Mouse (Mus musculus): ENCODE results near the gene Mapt.
"Not testable (repeated sequence)": the region's sequence is repeated elsewhere in the genome, so short reads cannot be mapped to it uniquely, and the experiment has no call there.

Mapt gene

DNA sequence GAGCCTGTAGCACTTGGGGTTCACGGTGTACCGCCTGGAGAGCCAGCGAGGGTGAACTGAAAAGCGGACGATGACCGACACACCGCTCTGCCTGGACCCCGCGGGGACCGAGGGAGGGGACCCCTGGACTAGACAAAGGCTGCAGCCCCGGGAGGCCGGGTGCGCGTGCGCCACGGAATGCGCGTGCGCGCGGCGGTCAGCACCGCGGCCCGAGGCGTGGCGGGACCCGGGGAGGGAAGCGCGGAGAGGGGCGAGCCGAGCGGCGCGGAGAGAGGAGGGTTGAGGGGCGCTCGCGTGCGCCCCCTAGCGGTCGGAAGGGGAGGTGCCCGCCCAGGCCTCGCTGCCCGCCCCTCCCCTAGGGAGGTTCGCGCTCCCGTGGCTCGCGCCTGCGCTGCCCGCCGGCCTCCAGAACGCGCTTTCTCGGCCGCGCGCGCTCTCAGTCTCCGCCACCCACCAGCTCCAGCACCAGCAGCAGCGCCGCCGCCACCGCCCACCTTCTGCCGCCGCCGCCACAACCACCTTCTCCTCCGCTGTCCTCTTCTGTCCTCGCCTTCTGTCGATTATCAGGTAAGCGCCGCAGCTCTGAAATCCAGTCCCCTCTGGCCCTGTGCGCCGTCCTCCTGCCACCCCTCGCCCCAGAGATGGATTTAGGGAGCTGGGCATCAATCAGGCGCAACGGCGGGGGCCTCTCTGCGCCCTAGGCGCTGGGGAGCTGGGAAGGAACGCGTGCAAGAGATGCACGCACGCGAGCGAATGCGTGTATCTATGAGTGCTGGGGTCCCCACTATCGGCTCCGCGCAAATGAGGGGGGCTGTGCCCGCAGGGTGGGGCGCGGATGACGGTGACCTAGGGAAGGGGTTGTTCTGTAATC lies at the start of gene Mapt:
Gene Mapt (plus strand): TSS at position 350 of the 871 bp plus-strand sequence.
- DNase-seq, result peak; percentile 91

DNA sequence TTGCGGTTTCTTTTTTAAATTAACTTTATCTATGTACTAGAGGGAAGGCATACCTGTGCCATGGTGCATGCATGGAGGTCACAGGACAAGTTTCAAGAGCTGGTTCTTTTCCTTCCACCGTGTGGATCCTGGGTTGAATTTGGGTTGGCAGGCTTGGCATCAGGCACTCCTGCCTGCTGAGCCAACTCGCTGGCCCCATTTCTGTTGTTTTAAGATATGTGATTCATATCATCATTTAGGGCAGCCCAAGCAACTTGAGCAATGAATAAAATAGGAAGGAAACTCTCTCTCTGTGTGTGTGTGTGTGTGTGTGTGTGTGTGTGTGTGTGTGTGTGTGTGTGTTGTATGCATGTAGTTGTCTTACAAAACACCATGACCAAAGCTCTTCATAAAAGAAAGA lies 49.0 kb upstream of the Mapt start:
- DNase-seq, result no peak

DNA sequence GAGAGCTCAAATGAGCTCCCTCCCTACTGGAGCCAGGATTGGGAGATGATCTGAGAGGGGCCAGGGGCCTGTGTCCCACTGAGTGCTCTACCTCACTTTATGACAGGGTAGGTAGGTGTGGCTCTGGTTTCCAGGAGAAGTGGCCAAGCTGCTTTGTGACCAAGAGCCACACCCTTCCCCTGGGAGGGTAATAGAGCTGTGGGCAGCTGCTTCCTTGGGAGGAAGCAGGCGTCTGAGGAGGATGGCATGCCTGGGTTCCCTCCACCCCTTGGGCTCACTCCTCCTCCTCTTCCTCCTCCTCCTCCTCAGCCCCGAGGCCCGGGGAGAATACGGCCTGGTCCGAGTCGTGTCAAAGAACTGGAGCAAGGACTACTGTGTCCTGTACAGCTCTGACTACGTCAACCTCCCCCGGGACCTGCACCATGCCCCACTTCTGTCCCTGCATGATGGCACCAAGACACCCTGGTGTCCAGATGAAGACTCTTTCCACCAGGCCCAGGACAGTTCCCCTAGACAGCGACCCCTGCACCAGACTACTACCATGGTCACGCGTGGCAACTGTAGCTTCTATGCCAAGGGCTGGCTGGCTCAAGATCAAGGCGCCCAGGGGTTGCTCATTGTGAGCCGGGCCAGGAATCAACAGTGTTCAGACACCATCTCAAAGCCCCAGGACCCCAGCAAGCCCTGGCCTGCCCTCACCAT lies 44.9 kb upstream of the Mapt start, which contains the start of gene Sppl2c:
Gene Sppl2c (plus strand): TSS at position 193 of the 702 bp plus-strand sequence.
- DNase-seq, result no peak

DNA sequence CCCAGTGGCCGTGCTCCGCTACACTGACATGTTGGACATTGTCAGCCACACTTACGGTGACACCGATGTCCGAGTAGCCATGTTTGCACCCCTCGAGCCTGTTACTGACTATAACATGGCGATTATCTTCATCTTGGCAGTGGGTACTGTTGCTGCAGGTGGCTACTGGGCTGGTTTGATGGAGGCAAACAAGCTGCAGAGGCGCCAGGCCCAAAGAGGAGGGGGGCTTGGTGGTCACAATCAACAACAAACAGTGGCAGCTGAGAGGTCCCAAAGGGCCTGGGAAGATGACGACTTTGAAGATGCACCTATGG lies 44.4 kb upstream of the Mapt start:
- no peak for DNase-seq

DNA sequence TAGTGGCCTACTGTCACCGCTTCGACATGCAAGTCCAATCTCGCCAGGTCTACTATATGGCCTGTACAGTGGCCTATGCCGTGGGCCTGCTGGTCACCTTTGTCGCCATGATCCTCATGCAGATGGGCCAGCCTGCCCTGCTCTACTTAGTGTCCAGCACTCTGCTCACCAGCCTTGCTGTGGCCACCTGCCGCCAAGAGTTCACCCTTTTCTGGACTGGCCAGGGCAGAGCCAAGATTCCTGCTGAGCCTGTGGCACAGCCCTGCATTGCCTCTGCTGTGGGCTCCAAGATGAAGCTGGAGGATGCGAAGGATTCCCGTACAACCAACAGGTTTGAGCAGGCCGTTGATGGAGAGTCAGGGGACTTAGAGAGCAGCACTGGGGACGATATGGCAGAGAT lies 43.4 kb upstream of the Mapt start:
- no peak for DNase-seq

DNA sequence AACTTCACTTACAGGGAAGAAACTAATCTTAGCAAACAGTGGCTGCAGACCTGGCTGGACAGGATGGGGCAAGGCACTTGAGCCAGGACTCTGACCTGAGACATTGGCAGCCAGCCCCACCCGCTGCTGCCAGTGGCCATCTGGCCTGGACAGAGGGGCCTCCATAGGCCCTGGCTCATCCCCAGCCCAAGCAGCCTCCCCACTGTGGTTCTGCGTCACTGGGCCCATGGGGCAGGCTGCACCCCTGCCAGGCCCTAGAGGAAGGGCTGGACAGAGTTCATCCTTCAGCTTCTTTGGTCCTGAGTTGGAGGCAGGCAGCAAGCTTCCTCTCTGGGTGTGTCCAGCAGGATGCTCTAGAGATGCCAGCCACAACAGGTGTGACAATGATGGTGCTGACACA lies 41.2 kb upstream of the Mapt start:
- DNase-seq, result no peak

DNA sequence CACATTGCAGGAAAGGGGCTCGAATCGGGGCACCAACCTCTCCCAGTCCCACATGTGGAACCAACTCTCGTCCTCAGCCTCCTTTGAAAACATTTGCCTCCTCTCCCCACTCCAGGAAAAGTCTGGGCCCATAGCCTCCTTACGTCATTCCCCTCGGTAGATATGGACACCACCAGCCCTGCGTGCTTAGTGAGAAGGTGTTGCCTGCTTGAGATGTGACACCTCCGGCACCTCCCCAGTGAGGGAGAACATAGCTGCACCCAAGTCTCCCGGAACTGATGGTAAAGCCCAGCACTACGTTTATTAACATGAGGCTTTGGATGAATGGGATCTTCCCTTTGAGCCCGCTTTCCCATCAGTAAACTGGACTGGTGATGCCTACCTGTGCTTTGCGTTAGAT lies 35.8 kb upstream of the Mapt start:
- no peak for DNase-seq

DNA sequence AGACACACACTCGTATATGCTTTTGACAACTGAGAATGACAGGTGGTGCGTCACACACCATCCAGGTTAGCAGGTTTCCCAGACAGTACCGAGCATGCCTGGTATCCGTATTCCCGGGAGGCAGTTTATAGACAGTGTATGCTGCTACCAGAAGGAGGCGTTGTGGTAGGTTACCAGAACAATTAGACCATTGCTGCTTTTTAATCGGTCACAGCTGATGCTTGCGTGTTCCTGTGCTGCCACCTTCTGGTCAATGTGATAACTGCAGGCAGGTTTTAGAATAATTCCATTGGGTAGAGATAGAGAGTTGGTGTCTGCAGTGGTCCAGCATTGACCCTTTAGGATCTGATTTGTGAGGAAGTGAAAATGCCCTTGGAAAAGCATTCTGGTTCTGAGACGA lies 35.4 kb upstream of the Mapt start:
- peak; percentile 93 for DNase-seq

DNA sequence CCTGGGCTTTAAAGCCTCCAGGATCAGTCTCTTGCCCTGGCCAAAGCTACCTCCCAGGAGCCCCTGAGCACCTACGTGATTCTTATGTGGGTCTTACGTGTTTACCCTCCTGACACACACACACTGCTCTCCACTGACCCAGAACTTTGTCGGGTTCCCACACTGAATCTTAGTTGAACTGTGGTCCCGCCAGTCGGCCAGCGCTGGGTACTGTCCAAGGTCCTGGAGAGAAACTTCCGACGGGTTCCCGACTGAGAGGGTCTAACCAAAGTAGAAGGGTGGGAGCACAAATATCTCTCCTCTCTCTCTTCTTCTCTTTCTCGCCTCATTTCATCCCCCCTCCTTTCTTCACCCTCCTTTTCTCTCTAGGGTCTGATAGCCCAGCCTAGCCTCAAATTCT lies 33.3 kb upstream of the Mapt start:
- DNase-seq, result no peak

DNA sequence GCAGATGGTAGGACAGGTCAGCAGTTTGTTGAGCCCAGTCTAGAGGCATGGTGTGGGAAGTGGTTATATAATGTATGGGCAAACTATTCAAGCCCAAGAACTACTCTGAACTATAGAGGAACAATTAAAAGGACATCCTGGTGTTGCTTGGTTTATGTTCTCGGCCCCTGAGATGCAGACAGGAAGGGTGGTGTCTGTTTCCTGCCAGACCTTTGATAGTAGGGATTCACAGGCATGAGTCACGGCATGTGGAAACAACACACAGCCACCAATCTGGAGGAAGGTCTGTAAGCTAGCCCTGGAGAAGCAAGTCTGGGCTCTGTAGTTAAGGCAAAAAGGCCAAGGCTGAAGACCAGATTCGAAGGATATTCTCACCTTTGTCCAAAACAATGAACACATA lies 27.9 kb upstream of the Mapt start:
- no peak for DNase-seq

DNA sequence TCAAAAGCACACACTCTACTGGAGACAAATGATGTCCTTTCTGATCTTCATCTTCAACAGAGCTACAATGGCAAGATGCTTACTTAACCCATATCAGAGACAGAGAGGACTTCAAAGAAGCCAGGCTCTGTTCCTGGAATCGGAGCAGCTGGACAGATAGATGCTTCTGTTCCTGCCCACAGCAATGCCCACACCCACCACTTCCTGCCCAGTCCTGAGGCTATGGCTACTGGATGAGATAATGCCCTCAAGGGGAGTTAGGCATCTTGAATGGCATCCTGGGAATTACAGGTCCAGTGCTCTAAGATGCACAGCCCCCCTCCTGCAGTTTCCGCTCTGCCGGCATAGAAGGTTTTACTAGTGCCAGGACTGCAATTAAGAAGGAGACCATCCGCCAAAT lies 24.6 kb upstream of the Mapt start:
- no peak for DNase-seq

DNA sequence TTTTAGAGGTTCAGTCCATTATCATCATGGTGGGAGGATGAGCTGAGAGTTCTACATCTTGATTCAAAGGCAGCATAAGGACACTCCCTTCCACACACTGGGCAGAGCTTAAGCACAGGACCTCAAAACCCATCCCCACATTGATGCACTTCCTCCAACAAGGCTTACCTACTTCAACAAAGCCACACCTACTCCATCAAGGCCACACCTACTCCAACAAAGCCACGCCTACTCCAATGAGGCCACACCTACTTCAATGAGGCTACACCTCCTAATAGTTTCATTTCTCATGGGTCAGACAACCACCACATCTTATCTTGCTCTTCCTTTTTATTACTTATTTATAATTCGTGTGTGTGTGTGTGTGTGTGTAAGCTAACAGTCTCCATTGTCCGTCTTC lies 22.1 kb upstream of the Mapt start:
- DNase-seq, result no peak

DNA sequence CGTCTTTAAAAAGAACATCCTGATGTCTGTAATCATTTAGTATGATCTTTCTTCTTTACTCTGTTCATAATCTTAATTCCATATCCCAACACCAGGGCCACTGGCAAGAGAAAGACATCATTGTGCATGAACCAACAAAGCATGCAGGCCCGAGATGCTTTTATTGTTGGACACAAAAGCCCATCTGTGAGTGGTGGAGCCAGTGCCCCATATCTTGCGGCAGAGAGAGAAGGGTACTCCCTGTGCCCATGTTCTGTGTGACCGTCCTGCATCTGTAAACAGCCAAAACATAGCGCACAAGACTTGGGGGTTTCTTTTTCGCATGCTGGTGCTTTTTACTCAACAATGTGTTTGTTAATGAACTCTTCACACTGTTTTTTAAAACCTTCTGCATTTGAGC lies 19.9 kb upstream of the Mapt start:
- DNase-seq, result no peak

DNA sequence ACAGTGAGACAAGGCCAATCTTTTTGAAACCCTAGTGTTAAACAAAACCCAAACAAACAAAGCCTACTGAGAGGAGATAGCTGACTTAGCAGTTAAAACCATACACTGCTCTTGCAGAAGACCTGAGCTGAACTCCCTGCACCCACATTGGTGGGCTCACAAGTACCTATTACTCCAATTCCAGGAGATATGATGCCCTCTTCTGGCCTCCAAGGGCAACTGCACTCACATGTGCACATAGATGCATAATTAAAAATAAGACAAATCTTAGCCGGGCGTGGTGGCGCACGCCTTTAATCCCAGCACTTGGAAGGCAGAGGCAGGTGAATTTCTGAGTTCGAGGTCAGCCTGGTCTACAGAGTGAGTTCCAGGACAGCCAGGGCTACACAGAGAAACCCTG lies 17.1 kb upstream of the Mapt start:
- not testable (repeated sequence) for DNase-seq

DNA sequence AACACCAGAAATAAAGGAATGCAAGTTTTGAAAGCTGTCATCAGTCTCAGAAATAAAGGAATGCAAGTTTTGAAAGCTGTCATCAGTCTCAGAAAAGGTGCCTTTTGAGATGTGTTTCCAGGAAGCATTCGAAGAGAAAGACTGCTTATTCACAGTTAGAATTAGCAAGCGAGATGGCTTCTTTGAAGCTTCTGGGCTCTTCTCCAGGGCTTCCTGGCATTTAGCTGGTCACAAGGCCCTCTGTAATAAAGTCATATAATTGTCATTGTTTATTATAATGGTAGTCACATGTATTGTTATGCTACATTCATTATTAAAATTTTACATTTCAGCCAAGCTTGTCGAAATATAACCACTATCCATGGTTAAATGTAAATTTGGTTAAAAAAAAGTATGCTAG lies 13.1 kb upstream of the Mapt start:
- no peak for DNase-seq

DNA sequence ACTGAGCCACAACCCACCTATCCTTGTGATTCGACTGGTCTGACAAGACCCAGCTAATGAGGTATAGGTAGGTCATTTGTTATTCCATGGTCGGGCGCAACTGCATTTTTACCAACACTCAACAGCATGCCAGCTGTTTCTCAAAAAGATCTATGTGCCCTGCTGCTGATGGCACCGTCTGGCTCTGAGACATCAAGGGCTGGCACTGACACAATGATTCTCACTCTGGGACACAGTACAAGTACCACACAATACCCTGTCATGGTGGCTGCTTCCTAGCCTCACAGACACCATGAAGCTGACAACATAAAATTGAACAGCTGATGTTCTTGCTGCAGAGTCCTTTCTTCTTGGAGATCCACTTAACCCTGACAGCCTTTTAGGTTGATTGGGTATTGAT lies 10.9 kb upstream of the Mapt start:
- DNase-seq, result no peak

DNA sequence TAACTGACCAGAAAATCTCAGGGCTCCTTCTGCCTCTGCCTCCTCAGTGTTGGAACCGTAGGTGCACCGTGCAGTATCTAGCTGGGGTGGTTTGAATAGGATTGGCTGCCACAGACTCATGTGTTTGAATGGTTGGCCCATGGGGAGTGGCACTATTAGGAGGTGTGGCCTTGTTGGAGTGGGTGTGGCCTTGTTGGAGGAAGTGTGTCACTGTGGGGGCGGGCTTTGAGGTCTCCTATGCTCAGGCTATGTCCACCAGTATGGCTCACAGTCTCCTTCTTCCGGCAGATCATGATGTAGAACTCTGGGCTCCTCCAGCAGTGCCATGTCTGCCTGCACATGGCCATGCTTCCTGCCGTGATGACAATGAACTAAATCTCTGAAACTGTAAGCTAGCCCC lies 9.4 kb upstream of the Mapt start:
- no peak for DNase-seq

DNA sequence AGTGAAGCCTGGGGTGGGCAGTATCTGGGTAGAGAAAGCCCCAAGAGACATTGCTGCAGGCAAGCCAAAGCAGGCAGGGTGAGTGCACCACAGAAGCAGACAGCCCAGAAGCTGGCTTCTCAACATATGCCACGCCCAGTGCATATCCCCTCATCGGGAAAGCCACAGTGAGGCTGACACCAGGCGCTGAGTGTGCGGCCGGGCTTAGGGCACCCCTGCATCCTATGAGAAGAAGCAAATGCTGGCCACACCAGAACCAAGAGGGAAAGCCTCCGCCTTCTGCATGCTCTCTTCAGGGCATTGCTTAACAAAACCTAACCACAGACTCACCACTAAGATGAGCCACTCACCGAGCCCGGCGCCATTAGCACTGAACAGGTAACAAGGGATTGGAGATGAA lies 7.9 kb upstream of the Mapt start:
- DNase-seq, result no peak

DNA sequence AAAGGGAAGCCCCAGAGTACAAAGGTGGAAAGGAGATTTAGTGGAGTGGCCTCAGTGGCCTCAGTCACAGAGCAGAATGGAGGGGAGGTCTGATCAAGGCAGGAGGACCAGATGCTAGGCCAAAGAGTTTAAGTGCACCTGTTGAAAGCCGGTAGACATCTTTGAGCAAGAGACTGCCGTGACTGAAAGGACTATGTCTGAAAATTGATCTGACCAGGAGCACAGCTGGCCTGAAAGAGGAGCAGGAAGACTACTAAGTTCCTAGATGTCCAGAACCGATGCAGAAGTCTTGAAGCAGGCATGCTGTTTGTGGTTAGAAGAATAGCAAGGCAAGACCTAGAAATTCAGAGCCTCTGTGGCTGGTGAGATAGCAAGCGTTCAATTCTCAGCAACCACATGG lies 1.8 kb upstream of the Mapt start:
- DNase-seq, result no peak

DNA sequence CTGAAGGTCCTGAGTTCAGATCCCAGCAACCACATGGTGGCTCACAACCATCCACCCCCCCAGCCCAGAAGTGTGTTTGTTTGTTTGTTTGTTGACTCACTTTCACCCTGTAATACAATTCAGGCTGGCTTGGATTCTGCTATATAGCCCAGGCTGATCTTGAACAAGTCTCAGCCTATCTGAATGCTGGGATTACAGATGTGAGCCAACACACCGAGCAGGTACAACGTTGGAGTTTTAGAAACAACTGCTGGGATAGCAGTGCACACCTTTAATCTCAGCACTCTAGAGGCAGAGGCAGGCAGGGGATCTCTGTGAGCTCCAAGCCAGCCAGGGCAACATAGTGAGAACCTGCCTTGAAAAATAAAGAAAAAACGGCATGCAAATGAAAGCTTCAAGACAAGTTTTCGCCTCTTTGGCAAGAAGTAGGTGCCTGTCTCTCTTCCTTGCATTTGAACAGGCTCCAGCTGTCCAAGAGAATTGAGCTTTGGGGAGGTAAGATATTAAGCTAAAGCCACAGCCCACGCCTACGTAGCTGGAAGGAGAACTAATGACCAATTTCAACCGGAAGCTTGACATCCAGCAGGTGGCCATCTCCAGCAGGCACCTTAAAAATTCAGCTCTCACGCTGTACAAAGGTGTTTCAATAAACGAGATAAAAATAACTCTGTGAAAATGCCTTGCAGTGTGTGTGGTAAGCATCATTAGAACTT lies 968 bp upstream of the Mapt start:
- no peak for DNase-seq

DNA sequence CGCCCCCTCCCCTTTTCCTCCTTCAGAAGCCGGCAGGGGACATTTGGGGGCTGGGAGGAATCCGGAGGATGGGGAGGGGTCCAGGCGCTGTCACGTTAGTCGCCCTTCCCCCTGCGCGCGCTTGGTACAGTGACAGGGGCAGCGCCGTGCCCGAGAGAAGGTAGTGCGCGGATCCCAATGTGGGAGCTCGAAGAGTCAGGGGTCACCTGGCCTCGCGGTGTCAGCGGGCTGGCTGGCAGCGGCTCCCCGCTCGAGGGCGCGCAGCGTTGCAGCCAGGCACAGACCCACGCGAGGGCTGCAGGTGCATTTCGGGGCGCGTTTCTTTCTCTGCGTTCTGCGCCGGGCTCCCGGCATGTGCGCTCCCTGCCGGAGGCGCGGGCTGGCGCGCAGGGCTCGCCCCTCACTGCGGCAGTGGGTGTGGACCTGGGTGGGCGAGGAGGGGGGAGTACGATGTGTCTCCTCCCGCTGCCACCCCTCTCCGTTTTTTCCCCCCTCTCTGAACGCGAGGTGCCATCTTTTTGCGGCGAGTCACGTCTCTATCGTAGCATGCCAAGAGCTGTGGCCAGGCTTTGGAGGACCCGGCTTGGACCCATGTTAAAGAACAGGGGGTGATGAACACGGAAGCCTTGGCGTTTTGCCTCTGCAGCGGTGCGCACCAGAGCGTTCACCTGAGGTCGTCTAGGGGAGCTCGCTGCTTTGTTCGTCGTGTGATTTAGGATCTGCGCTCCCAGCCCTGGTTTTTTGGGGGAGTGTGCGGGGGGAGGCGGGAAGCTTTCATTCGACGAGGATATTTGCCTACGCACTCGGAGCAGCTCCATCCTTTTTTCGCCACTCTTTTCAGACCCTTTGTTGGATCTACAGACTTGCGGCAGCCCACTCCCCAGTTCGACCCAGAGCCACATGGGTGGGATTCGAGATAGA lies 1.2 kb downstream of the Mapt start:
- peak; percentile 81 for DNase-seq

DNA sequence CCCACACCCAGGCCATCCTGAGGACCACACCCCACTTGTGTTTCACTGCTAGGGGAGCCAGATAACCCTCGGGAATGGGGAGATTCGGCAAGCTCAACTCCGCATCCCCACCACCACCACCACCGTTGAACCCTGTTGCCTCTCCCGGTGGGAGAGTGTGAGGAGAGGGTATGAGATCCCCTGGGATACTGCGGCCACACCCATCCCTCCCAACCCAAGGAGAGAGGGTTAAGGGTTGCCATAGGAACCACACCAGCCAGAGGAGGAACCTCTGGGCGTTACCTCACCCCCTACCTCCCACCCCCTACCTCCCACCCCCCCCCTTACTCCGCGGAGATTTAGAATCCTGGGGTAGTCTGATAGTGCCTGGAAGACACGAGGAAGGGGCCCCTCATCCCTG lies 1.9 kb downstream of the Mapt start:
- DNase-seq, result no peak
